In genomic region chr10:45139910-45140309, GRCm38 (mm10) we compare ENCODE assay signal across 22 mouse cellular contexts. TPM values are rescaled to one million over a fixed set of nuclear protein-coding genes. Genes with fewer than 3 reads are reported as not detected.
DNase-seq lines count a peak whose midpoint lies in the region; ATAC-seq and TF ChIP-seq lines count a peak whose summit lies in the region.
"Had no signal": no experiment of that assay in that cellular context is flagged by ENCODE, and none has a peak within 500 bp of the region (broad histone marks: within the 10 kb centered on the region; RNA-seq: fewer than 3 reads in every experiment).

No protein-coding gene starts in this region.

- no peak for TF ChIP-seq CTCF in hindbrain, postnatal 0 days (IDR thresholded peaks at IDR 0.05; ENCODE audit: low read depth)

- H3K4me1 ChIP-seq in forebrain, embryonic 14.5 days (ENCODE audit: control insufficient read depth, insufficient read depth, low read length) = peaks cover 5% of the 10 kb centered on the region
- no peaks in the 10 kb centered on the region for H3K4me1 ChIP-seq in forebrain, embryonic 11.5 days (replicated peaks; ENCODE audit: control insufficient read depth, insufficient read depth, low read length)
- H3K4me1 ChIP-seq in hindbrain, embryonic 13.5 days (replicated peaks) = peaks cover 30% of the 10 kb centered on the region
- H3K4me1 ChIP-seq in hindbrain, postnatal 0 days (ENCODE audit: insufficient read depth, low read length) = no peaks in the 10 kb centered on the region; the same call in 1 of the 2 replicates
- H3K4me1 ChIP-seq in neural tube, embryonic 11.5 days (ENCODE audit: control insufficient read depth, insufficient read depth, low read length) = no peaks in the 10 kb centered on the region
- peaks cover 17% of the 10 kb centered on the region for H3K4me1 ChIP-seq in neural tube, embryonic 15.5 days
- H3K4me1 ChIP-seq: kidney, embryonic 15.5 days; liver, embryonic 13.5 days had no signal

- WGBS in forebrain, embryonic 14.5 days = 61% methylated on average over 4 of the region's 4 CpGs
- 65% methylated on average over 4 of the region's 4 CpGs for WGBS in forebrain, embryonic 11.5 days
- 57% methylated on average over 4 of the region's 4 CpGs for WGBS in hindbrain, embryonic 13.5 days
- 53% methylated on average over 4 of the region's 4 CpGs for WGBS in hindbrain, postnatal 0 days
- WGBS in neural tube, embryonic 11.5 days = 59% methylated on average over 4 of the region's 4 CpGs
- 41% methylated on average over 4 of the region's 4 CpGs for WGBS in neural tube, embryonic 15.5 days

- no peak overlapping the region for H3K27ac ChIP-seq in forebrain, embryonic 14.5 days (ENCODE audit: low read depth, low read length)
- H3K27ac ChIP-seq in forebrain, embryonic 11.5 days (ENCODE audit: low read depth, low read length) = no peak overlapping the region
- peak overlapping the region; percentile 60 for H3K27ac ChIP-seq in hindbrain, embryonic 13.5 days
- H3K27ac ChIP-seq in hindbrain, postnatal 0 days = no peak overlapping the region
- 0 out of 2 replicates have a peak overlapping the region, but pooled peaks have one; percentile 14 for H3K27ac ChIP-seq in neural tube, embryonic 11.5 days (ENCODE audit: low read depth, low read length)
- H3K27ac ChIP-seq in neural tube, embryonic 15.5 days (replicated peaks) = 0 out of 2 replicates have a peak overlapping the region, but pooled peaks have one; percentile 51
- H3K27ac ChIP-seq: embryonic facial prominence, embryonic 13.5 days; gastrocnemius, adult 2 months; kidney, embryonic 15.5 days; liver, embryonic 13.5 days; midbrain, embryonic 10.5 days; stomach, postnatal 0 days had no signal

- no peak overlapping the region for H3K4me2 ChIP-seq in forebrain, embryonic 14.5 days (ENCODE audit: low read length)
- H3K4me2 ChIP-seq in forebrain, embryonic 11.5 days (ENCODE audit: low read depth, low read length, severe bottlenecking) = no peak overlapping the region
- no peak overlapping the region for H3K4me2 ChIP-seq in hindbrain, embryonic 13.5 days
- H3K4me2 ChIP-seq in hindbrain, postnatal 0 days (ENCODE audit: low read depth, low read length) = no peak overlapping the region
- H3K4me2 ChIP-seq in neural tube, embryonic 11.5 days (ENCODE audit: low read depth) = no peak overlapping the region
- H3K4me2 ChIP-seq in neural tube, embryonic 15.5 days = no peak overlapping the region
- H3K4me2 ChIP-seq: embryonic facial prominence, embryonic 13.5 days; kidney, embryonic 15.5 days; liver, embryonic 13.5 days; lung, embryonic 14.5 days had no signal

- DNase-seq in forebrain, embryonic 14.5 days (ENCODE audit: low spot score) = no peak
- no peak for DNase-seq in forebrain, embryonic 11.5 days (ENCODE audit: low spot score)
- DNase-seq in hindbrain, postnatal 0 days (ENCODE audit: low spot score) = no peak
- no peak for DNase-seq in neural tube, embryonic 11.5 days (ENCODE audit: low spot score)
- no peak for DNase-seq in neural tube, embryonic 10.5 days (ENCODE audit: extremely low spot score, low spot score)
- no peak for DNase-seq in layer of hippocampus, adult 9-10 months (ENCODE audit: low spot score)
- DNase-seq: adrenal gland, postnatal 10 days; cerebellum, adult 11 months; cerebellum, postnatal 10 days; gastrocnemius, adult 2 months; liver, embryonic 13.5 days; lung, embryonic 14.5 days; lung, postnatal 4 days; right cerebral cortex, postnatal 4 days had no signal

- no peak overlapping the region for H3K9ac ChIP-seq in forebrain, embryonic 14.5 days (ENCODE audit: low read length)
- no peak overlapping the region for H3K9ac ChIP-seq in forebrain, embryonic 11.5 days (ENCODE audit: low read length)
- no peak overlapping the region for H3K9ac ChIP-seq in hindbrain, embryonic 13.5 days
- H3K9ac ChIP-seq in hindbrain, postnatal 0 days (replicated peaks; ENCODE audit: low read length) = no peak overlapping the region
- no peak overlapping the region for H3K9ac ChIP-seq in neural tube, embryonic 11.5 days (ENCODE audit: low read length)
- no peak overlapping the region for H3K9ac ChIP-seq in neural tube, embryonic 15.5 days (replicated peaks)
- H3K9ac ChIP-seq: embryonic facial prominence, embryonic 13.5 days; kidney, embryonic 15.5 days; liver, embryonic 13.5 days; lung, embryonic 14.5 days had no signal

- 0 out of 2 replicates have a peak, but pooled peaks have one; percentile 16 for ATAC-seq in forebrain, embryonic 14.5 days
- no peak for ATAC-seq in forebrain, embryonic 11.5 days (replicated peaks; ENCODE audit: low FRiP score)
- ATAC-seq in hindbrain, embryonic 13.5 days (ENCODE audit: low FRiP score) = no peak
- ATAC-seq in hindbrain, postnatal 0 days = no peak
- ATAC-seq in neural tube, embryonic 11.5 days (ENCODE audit: insufficient read depth, low FRiP score, low TSS enrichment) = no peak
- no peak for ATAC-seq in neural tube, embryonic 15.5 days (ENCODE audit: low FRiP score)
- ATAC-seq: CD4-positive, CD25-positive, alpha-beta regulatory T cell, adult 4 months; Patski had no signal

- no peaks in the 10 kb centered on the region for H3K9me3 ChIP-seq in forebrain, embryonic 14.5 days (replicated peaks; ENCODE audit: control insufficient read depth, low read length)
- H3K9me3 ChIP-seq in forebrain, embryonic 11.5 days (ENCODE audit: control insufficient read depth, low read length) = no peaks in the 10 kb centered on the region
- H3K9me3 ChIP-seq in hindbrain, embryonic 13.5 days = no peaks in the 10 kb centered on the region
- H3K9me3 ChIP-seq in hindbrain, postnatal 0 days (ENCODE audit: low read length) = no peaks in the 10 kb centered on the region
- no peaks in the 10 kb centered on the region for H3K9me3 ChIP-seq in neural tube, embryonic 11.5 days (ENCODE audit: control insufficient read depth, low read length)
- H3K9me3 ChIP-seq in neural tube, embryonic 15.5 days (replicated peaks) = no peaks in the 10 kb centered on the region
- H3K9me3 ChIP-seq: embryonic facial prominence, embryonic 13.5 days; kidney, embryonic 15.5 days; liver, embryonic 13.5 days; midbrain, embryonic 10.5 days had no signal

- H3K4me3 ChIP-seq in forebrain, embryonic 14.5 days (ENCODE audit: low read depth, low read length) = no peak overlapping the region
- H3K4me3 ChIP-seq in forebrain, embryonic 11.5 days (ENCODE audit: low read depth, low read length) = no peak overlapping the region
- H3K4me3 ChIP-seq in hindbrain, embryonic 13.5 days = no peak overlapping the region
- no peak overlapping the region for H3K4me3 ChIP-seq in hindbrain, postnatal 0 days (ENCODE audit: low read length)
- H3K4me3 ChIP-seq in neural tube, embryonic 11.5 days (ENCODE audit: low read depth, low read length) = no peak overlapping the region
- no peak overlapping the region for H3K4me3 ChIP-seq in neural tube, embryonic 15.5 days (replicated peaks)
- H3K4me3 ChIP-seq: embryonic facial prominence, embryonic 13.5 days; gastrocnemius, adult 2 months; kidney, embryonic 15.5 days; liver, embryonic 13.5 days; midbrain, embryonic 10.5 days had no signal

- no peaks in the 10 kb centered on the region for H3K27me3 ChIP-seq in forebrain, embryonic 14.5 days (replicated peaks; ENCODE audit: control insufficient read depth, insufficient read depth, low read length)
- no peaks in the 10 kb centered on the region for H3K27me3 ChIP-seq in forebrain, embryonic 11.5 days (ENCODE audit: control insufficient read depth, insufficient read depth, low read length)
- H3K27me3 ChIP-seq in hindbrain, embryonic 13.5 days = no peaks in the 10 kb centered on the region
- H3K27me3 ChIP-seq in hindbrain, postnatal 0 days (ENCODE audit: insufficient read depth, low read length) = no peaks in the 10 kb centered on the region
- H3K27me3 ChIP-seq in neural tube, embryonic 11.5 days (ENCODE audit: control insufficient read depth, insufficient read depth, low read length) = no peaks in the 10 kb centered on the region
- H3K27me3 ChIP-seq in neural tube, embryonic 15.5 days (replicated peaks) = no peaks in the 10 kb centered on the region
- H3K27me3 ChIP-seq: embryonic facial prominence, embryonic 13.5 days; kidney, embryonic 15.5 days; liver, embryonic 13.5 days; Patski had no signal

- no peaks in the 10 kb centered on the region for H3K36me3 ChIP-seq in forebrain, embryonic 14.5 days (ENCODE audit: control insufficient read depth, insufficient read depth, low read length)
- H3K36me3 ChIP-seq in forebrain, embryonic 11.5 days (ENCODE audit: control insufficient read depth, insufficient read depth, low read length) = no peaks in the 10 kb centered on the region
- no peaks in the 10 kb centered on the region for H3K36me3 ChIP-seq in hindbrain, embryonic 13.5 days
- H3K36me3 ChIP-seq in hindbrain, postnatal 0 days (ENCODE audit: insufficient read depth, low read length) = no peaks in the 10 kb centered on the region
- H3K36me3 ChIP-seq in neural tube, embryonic 11.5 days (ENCODE audit: control insufficient read depth, insufficient read depth, low read length) = no peaks in the 10 kb centered on the region
- 0 out of 2 replicates have a peak, but pooled peaks cover 3% of the 10 kb centered on the region for H3K36me3 ChIP-seq in neural tube, embryonic 15.5 days

RNA-seq across cellular contexts. Expression of gene Popdc3, which starts 38.0 kb away (rescaled TPM):
- polyA plus RNA-seq in forebrain, embryonic 14.5 days (2014; fragmentation: Nextera tagmentation; extraction: Ambion mirVana) = 0.44 and 0.63 TPM in 2 replicates
- polyA plus RNA-seq in forebrain, embryonic 11.5 days (2014; fragmentation: Nextera tagmentation; extraction: Ambion mirVana) = 0.24 and 0.27 TPM in 2 replicates
- 1.8 and 2.4 TPM in 2 replicates for polyA plus RNA-seq in hindbrain, embryonic 13.5 days (2015; fragmentation: Nextera tagmentation; extraction: Ambion mirVana)
- total RNA-seq in hindbrain, postnatal 0 days (2014; rRNA removed) = 1.2 and 2.0 TPM in 2 replicates
- 2.7 and 2.9 TPM in 2 replicates for polyA plus RNA-seq in hindbrain, postnatal 0 days (2015; fragmentation: Nextera tagmentation; extraction: Ambion mirVana)
- polyA plus RNA-seq in neural tube, embryonic 11.5 days (2014; fragmentation: Nextera tagmentation; extraction: Ambion mirVana) = 0.69 and 1.1 TPM in 2 replicates
- 2.9 and 3.8 TPM in 2 replicates for polyA plus RNA-seq in neural tube, embryonic 15.5 days (2015; fragmentation: Nextera tagmentation; extraction: Ambion mirVana)
- polyA plus RNA-seq: CD4-positive, CD25-positive, alpha-beta regulatory T cell, adult 4 months had no signal

Comparison
In these comparisons a context has a peak if more than half of its experiments do, and no peak if none do; other contexts are left out.
1. H3K27ac ChIP-seq: peak in hindbrain, embryonic 13.5 days (single experiment), neural tube, embryonic 11.5 days (single experiment) and neural tube, embryonic 15.5 days (single experiment); none in forebrain, embryonic 14.5 days (single experiment), forebrain, embryonic 11.5 days (single experiment) and hindbrain, postnatal 0 days (single experiment).